ENCODE assay signal across 20 mouse cellular contexts in genomic region chr14:62437806-62438205, GRCm38 (mm10). TPM values are rescaled to one million over a fixed set of nuclear protein-coding genes. Genes with fewer than 3 reads are reported as not detected.
"Had no signal": no experiment of that assay in that cellular context is flagged by ENCODE, and none has a peak within 500 bp of the region (broad histone marks: within the 10 kb centered on the region; RNA-seq: fewer than 3 reads in every experiment).

No protein-coding gene starts in this region.

- H3K27ac ChIP-seq: neural tube, embryonic 15.5 days; stomach, embryonic 15.5 days; stomach, postnatal 0 days had no signal

- H3K9ac ChIP-seq: neural tube, embryonic 15.5 days; stomach, embryonic 15.5 days had no signal

- H3K9me3 ChIP-seq: neural tube, embryonic 15.5 days; stomach, embryonic 15.5 days had no signal

- H3K27me3 ChIP-seq: neural tube, embryonic 15.5 days; stomach, embryonic 15.5 days had no signal

- H3K4me2 ChIP-seq: neural tube, embryonic 15.5 days; stomach, embryonic 15.5 days had no signal

- H3K4me1 ChIP-seq: neural tube, embryonic 15.5 days; stomach, embryonic 15.5 days had no signal

- H3K36me3 ChIP-seq: neural tube, embryonic 15.5 days; stomach, embryonic 15.5 days had no signal

- DNase-seq: retina, postnatal 1 day; right cerebral cortex, adult 18-20 months; right cerebral cortex, postnatal 14 days; right cerebral cortex, postnatal 25 days; right cerebral cortex, postnatal 4 days; spleen, adult 18-20 months; thymus, adult 18-20 months; thymus, adult 2 months; thymus, postnatal 14 days; thymus, postnatal 25 days; thymus, postnatal 36 days; thymus, postnatal 4 days had no signal

- H3K4me3 ChIP-seq: neural tube, embryonic 15.5 days; stomach, embryonic 15.5 days had no signal

RNA-seq across cellular contexts. Expression of gene Gucy1b2, which starts 18.3 kb away (rescaled TPM):
- total RNA-seq: neutrophil, adult 5-6 weeks had no signal
- polyA plus RNA-seq: small intestine, adult 2 months; spleen, adult 2 months; stomach, embryonic 14.5 days; stomach, postnatal 0 days; urinary bladder, adult 2 months had no signal
